ENCODE assay signal across 25 mouse cellular contexts in genomic region chr16:13658886-13659285, GRCm38 (mm10).
"Had no signal": no experiment of that assay in that cellular context is flagged by ENCODE, and none has a peak within 500 bp of the region (broad histone marks: within the 10 kb centered on the region; RNA-seq: fewer than 3 reads in every experiment).

No protein-coding gene starts in this region.

- H3K27ac ChIP-seq: embryonic facial prominence, embryonic 10.5 days; embryonic facial prominence, embryonic 12.5 days; embryonic facial prominence, embryonic 13.5 days; embryonic facial prominence, embryonic 15.5 days; forebrain, embryonic 10.5 days; forebrain, embryonic 12.5 days; forebrain, embryonic 13.5 days; forebrain, embryonic 15.5 days; gastrocnemius, adult 2 months; heart, adult 2 months had no signal

- H3K4me2 ChIP-seq: embryonic facial prominence, embryonic 12.5 days; embryonic facial prominence, embryonic 13.5 days; embryonic facial prominence, embryonic 15.5 days; forebrain, embryonic 12.5 days; forebrain, embryonic 13.5 days; forebrain, embryonic 15.5 days; heart, embryonic 11.5 days had no signal

- H3K9me3 ChIP-seq: embryonic facial prominence, embryonic 10.5 days; embryonic facial prominence, embryonic 12.5 days; embryonic facial prominence, embryonic 13.5 days; embryonic facial prominence, embryonic 15.5 days; forebrain, embryonic 10.5 days; forebrain, embryonic 12.5 days; forebrain, embryonic 13.5 days; forebrain, embryonic 15.5 days had no signal

- DNase-seq: cerebellum, adult 9-10 months; cerebellum, adult 9-11 months; cerebellum, postnatal 10 days; cerebellum, postnatal 14 days; cerebellum, postnatal 25 days; cerebellum, postnatal 36 days; embryo, embryonic 11 days; forebrain, postnatal 0 days; gastrocnemius, adult 2 months; gastrocnemius, postnatal 10 days; gastrocnemius, postnatal 14 days; gastrocnemius, postnatal 25 days; gastrocnemius, postnatal 36 days; heart, adult 18-20 months; heart, adult 2 months had no signal

- H3K4me1 ChIP-seq: embryonic facial prominence, embryonic 10.5 days; embryonic facial prominence, embryonic 12.5 days; embryonic facial prominence, embryonic 13.5 days; embryonic facial prominence, embryonic 15.5 days; forebrain, embryonic 10.5 days; forebrain, embryonic 12.5 days; forebrain, embryonic 13.5 days; forebrain, embryonic 15.5 days had no signal

- H3K27me3 ChIP-seq: embryonic facial prominence, embryonic 12.5 days; embryonic facial prominence, embryonic 13.5 days; embryonic facial prominence, embryonic 15.5 days; forebrain, embryonic 12.5 days; forebrain, embryonic 13.5 days; forebrain, embryonic 15.5 days had no signal

- H3K4me3 ChIP-seq: embryonic facial prominence, embryonic 10.5 days; embryonic facial prominence, embryonic 12.5 days; embryonic facial prominence, embryonic 13.5 days; embryonic facial prominence, embryonic 15.5 days; erythroblast, embryonic 14.5 days; forebrain, embryonic 10.5 days; forebrain, embryonic 12.5 days; forebrain, embryonic 13.5 days; forebrain, embryonic 15.5 days; gastrocnemius, adult 2 months; heart, adult 2 months had no signal

- H3K9ac ChIP-seq: embryonic facial prominence, embryonic 12.5 days; embryonic facial prominence, embryonic 13.5 days; embryonic facial prominence, embryonic 15.5 days; forebrain, embryonic 12.5 days; forebrain, embryonic 13.5 days; forebrain, embryonic 15.5 days; forebrain, postnatal 0 days had no signal
